Mouse (Mus musculus): ENCODE data around the gene Slc35b3.

Gene Slc35b3

DNA sequence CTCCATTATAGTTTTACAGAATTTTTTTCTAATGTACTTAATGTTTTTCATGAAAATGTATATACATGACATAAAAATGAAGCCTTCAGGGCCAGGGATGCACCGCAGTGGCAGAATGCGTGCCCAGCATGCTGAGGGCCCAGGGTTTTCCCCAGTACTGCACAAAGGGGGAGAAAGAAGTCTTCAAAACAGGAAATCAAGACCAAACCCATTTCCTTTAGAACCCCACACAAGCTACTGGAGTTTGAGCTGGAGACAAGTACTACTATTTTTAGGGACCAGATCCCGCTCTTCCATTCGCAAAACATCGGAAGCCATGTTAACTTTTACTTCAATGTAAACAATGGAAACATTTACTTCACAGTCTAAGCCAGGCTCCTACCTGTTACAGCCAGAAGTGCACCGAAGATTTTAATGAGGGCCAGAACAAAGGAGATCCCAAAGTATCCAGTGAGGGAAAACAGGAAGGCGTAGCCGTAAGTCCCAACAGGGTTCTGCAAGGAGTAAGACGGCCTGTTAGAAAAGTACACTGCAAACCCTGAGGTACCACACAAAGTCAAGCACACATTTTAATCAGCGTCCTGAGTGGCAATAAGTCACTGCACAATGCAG lies 23.7 kb downstream of the Slc35b3 start:
- no peak for DNase-seq (ENCODE audit: low read depth)

DNA sequence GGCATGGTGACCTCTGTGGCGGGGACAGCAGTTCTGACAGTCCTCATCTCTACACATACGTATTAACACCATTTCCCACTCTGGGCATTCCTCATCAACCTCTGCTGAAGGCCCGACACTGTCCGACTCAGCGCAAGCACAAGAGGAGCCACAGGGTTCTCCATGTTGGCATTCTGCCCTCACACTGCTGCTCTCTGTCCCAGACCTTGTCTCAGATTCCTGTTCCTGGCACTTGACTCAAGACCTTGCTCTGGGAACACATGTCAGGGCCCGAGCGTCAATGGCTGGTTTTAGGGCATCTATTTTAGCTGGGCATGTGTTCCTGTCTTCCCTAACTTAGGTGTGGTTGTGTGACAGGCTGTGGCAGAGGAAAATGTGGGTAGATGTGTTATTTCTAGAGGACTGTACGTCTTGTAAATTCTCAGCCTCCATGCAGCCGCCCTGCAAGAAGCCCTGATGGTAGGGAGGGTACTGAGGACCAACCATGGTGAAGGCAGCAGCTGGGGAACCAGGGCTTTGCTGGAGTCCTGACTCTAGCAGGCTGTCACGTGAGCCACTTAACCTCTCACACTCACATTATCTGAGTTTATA lies 24.7 kb downstream of the Slc35b3 start:
- no peak for DNase-seq (ENCODE audit: low read depth)

DNA sequence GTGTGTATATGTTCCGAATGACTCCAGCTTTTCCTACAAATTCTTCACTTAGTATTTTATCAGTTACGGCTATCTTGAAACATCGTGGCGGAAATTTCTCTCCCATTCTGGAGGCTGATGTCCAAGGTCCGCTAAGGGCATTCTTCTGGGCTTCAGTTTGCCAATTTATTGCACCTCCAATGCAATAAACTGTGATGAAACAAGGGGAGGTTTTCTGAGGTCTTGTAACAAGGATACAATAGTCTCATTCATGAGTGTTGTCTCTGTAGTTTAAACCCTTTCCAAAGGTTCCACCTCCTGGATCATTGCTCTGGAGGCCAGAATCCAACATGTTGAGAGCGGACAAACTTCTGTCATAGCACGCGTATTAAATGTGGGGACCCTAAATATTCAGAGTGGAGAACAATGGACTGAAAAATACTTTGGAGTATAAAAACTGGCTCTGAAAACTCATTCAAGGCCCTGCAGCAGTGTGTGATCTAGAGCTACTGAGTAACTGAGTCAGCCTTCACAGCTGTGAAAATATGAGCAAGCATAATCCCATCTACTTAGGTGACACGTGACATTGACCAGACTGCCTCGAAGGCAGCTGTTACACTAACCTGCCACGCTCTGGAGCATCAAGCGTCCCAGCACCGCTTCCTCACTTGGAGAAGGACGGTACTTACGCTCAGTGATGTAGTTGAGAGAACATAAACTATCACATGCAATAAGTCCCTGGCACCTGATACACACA lies 30.7 kb downstream of the Slc35b3 start:
- no peak for DNase-seq (ENCODE audit: low read depth)

DNA sequence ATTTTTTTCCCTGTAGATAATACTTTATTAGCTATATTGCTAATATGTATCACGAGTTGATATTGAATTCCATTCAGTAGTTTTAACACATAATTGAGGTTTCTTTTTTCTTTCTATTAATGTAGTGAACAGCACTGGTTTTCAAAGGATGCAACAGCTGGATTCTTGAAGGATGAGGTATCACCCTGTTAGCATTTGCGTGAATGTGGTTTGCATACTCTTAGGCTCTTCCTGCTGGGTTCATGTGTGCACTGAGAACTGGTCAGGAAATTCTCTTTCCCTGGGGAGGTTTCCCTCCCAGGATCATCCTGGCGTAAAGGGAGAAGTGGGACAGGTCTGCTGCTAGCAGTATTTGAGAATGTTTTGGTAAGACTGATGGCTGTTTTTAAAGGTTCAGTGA lies 38.0 kb downstream of the Slc35b3 start:
- no peak for DNase-seq (ENCODE audit: low read depth)

DNA sequence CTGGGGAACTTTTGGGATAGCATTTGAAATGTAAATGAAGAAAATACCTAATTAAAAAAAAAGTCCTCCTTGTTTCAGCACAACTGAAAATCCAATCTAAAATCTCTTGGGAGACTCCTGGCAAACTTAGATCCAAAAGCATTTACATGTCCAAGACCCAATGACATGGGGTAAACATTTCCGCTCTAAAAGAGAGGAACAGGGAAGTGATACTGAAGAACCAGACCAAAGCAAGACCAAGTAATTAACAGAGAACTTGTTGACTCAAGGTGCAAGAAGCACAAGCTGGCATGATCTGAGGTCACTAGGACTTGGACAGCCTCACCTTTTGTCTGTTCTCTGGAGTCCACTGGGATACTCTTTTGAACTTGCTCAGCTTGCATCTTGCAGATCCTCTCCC lies 39.4 kb downstream of the Slc35b3 start:
- no peak for DNase-seq (ENCODE audit: low read depth)

- no peak for DNase-seq (ENCODE audit: low read depth)
These were observed 42.3 kb downstream of the Slc35b3 start for GRCm38 (mm10) chr13:38918188-38918885.

- DNase-seq (ENCODE audit: low read depth): no peak
These were observed 43.1 kb downstream of the Slc35b3 start for GRCm38 (mm10) chr13:38917556-38917955.

GRCm38 (mm10) chr13:38914771-38915170 lies 45.9 kb downstream of the Slc35b3 start:
- peak; percentile 22 for DNase-seq (ENCODE audit: low read depth)

GRCm38 (mm10) chr13:38892364-38892763 lies 68.3 kb downstream of the Slc35b3 start:
- DNase-seq (ENCODE audit: low read depth): no peak

All from fibroblast of lung, adult 2 months (primary cell).